Mouse (Mus musculus) inflammation-experienced regulatory T-cells, adult 6 months (primary cell): ENCODE data around the gene Atox1. TPM values are rescaled to one million over a fixed set of nuclear protein-coding genes. Genes with fewer than 3 reads are reported as not detected.
A peak's percentile ranks its signal among the peaks of the same experiment; 100 is the strongest.

Source experiments
- ATAC-seq: one replicate; pipeline ENCODE4 v1.8.0; 2017
- polyA plus RNA-seq, 3 experiments: library from polyadenylated mRNA; unstranded; fragments of 100-300 nt; shearing (Covaris generic); gene quantifications; one replicate each; pipeline ENCODE4 v1.2.1; 2017

Atox1 gene
- 100 to 1,000 TPM; 193 to 267 (median 197) TPM for polyA plus RNA-seq

- peak; percentile 96 for ATAC-seq
Measured at GRCm38 (mm10) chr11:55461019-55461645, at the start of gene Atox1. Gene Atox1, minus strand, starts transcription at chr11:55461239.

- ATAC-seq: no peak
Measured at GRCm38 (mm10) chr11:55505485-55505884, 44.4 kb upstream of the Atox1 start.

- ATAC-seq: no peak
Measured at GRCm38 (mm10) chr11:55502886-55503285, 41.8 kb upstream of the Atox1 start.

- ATAC-seq: no peak
Measured at GRCm38 (mm10) chr11:55501955-55502531, 41.0 kb upstream of the Atox1 start.

- peak; percentile 69 for ATAC-seq
Measured at GRCm38 (mm10) chr11:55497885-55498284, 36.8 kb upstream of the Atox1 start.

GRCm38 (mm10) chr11:55496158-55496557, 35.1 kb upstream of the Atox1 start:
- no peak for ATAC-seq

GRCm38 (mm10) chr11:55485443-55485842, 24.4 kb upstream of the Atox1 start:
- ATAC-seq: no peak

DNA sequence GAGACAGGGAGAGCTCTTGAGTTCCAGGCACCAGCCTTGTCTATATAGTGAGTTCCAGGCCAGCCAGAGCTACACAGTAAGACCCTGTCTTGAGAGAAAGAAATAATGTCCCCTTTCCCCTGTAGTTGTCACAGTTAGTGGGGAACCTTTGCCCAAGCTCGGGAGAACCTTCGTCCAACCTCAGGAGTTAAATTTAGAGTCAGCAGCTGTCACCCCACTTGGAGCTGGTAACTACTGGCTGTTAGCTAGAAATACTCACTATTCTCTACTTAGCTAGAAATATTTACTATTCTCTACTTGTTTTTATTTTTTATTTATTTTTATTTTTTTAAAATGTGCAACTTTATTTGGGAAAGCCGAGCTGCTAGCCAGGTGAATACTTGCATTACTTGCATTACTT, 12.2 kb upstream of the Atox1 start:
- no peak for ATAC-seq

GRCm38 (mm10) chr11:55471467-55471866, 10.4 kb upstream of the Atox1 start:
- ATAC-seq: no peak

GRCm38 (mm10) chr11:55470761-55471160, 9.7 kb upstream of the Atox1 start:
- ATAC-seq: no peak

- peak; percentile 1 for ATAC-seq
Measured at GRCm38 (mm10) chr11:55469923-55470691, 9.1 kb upstream of the Atox1 start.

GRCm38 (mm10) chr11:55469048-55469843, 8.2 kb upstream of the Atox1 start, which contains the start of gene G3bp1:
Gene G3bp1, plus strand, starts transcription at chr11:55469685.
- peak; percentile 91 for ATAC-seq

GRCm38 (mm10) chr11:55468611-55469047, 7.6 kb upstream of the Atox1 start:
- no peak for ATAC-seq

GRCm38 (mm10) chr11:55468012-55468411, 7.0 kb upstream of the Atox1 start:
- no peak for ATAC-seq

GRCm38 (mm10) chr11:55465177-55465576, 4.1 kb upstream of the Atox1 start:
- no peak for ATAC-seq

GRCm38 (mm10) chr11:55464707-55465106, 3.7 kb upstream of the Atox1 start:
- no peak for ATAC-seq

DNA sequence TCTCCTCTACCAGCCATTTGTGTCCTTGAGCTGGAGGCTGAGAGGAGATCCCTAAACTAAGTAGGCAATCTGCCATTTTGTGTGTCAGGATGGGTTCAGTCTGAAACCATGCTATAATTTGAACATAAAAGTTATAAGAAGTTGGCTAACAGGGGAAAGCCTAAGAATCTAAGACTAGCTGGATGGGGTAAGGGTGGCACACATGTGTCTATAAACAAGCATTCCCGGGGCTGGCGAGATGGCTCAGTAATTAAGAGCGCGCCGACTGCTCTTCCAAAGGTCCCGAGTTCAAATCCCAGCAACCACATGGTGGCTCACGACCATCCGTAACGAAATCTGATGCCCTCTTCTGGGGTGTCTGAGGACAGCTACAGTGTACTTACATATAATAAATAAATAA, 1.1 kb upstream of the Atox1 start:
- no peak for ATAC-seq

GRCm38 (mm10) chr11:55460559-55461018, 450 bp downstream of the Atox1 start:
- peak; percentile 23 for ATAC-seq

- ATAC-seq: no peak
Measured at GRCm38 (mm10) chr11:55459850-55460558, 1.0 kb downstream of the Atox1 start.

GRCm38 (mm10) chr11:55458501-55458900, 2.5 kb downstream of the Atox1 start:
- ATAC-seq: no peak

GRCm38 (mm10) chr11:55455166-55455565, 5.9 kb downstream of the Atox1 start:
- ATAC-seq: no peak

- no peak for ATAC-seq
Measured at GRCm38 (mm10) chr11:55453640-55454039, 7.4 kb downstream of the Atox1 start.
